Mouse (Mus musculus) ES-E14 (cell line): ENCODE results near the gene Ccni.

Experiments
- HCFC1 ChIP-seq: IDR thresholded peaks from 2 replicates; pipeline ENCODE4 v1.6.1; 2012; ENCODE audit warnings: low read length, inconsistent platforms, borderline replicate concordance; ENCODE audit not compliant: insufficient read depth
- MAFK ChIP-seq: IDR thresholded peaks from 2 replicates; pipeline ENCODE4 v1.6.1; 2014; ENCODE audit warnings: mild to moderate bottlenecking, low read depth, low read length, inconsistent platforms; ENCODE audit not compliant: insufficient read depth
- ZC3H11A ChIP-seq: IDR thresholded peaks from 2 replicates; pipeline ENCODE4 v1.6.1; 2012; ENCODE audit warnings: low read depth, mild to moderate bottlenecking, inconsistent platforms, low read length, borderline replicate concordance

- no peak for TF ChIP-seq MAFK
- no peak for TF ChIP-seq ZC3H11A
- TF ChIP-seq HCFC1 = no peak
Measured at GRCm38 (mm10) chr5:93136956-93137586, 69.2 kb downstream of the Ccni start.
